Mouse (Mus musculus): ENCODE measurements around the gene Golim4. TPM values are rescaled to one million over a fixed set of nuclear protein-coding genes. Genes with fewer than 3 reads are reported as not detected.

Gene Golim4
- polyA plus RNA-seq, 1 experiment from 2014 or later = 30.3 TPM

- no peaks in the 10 kb centered on the region for H3K27me3 ChIP-seq (replicated peaks; ENCODE audit: control insufficient read depth, insufficient read depth, low read length)
- ATAC-seq = no peak
- no peak overlapping the region for H3K27ac ChIP-seq (ENCODE audit: low read depth, low read length)
- H3K4me1 ChIP-seq (replicated peaks; ENCODE audit: control insufficient read depth, insufficient read depth, low read length) = no peaks in the 10 kb centered on the region
- peak; percentile 50 for TF ChIP-seq CTCF (IDR thresholded peaks at IDR 0.05; ENCODE audit: low read depth)
- WGBS = 80% methylated on average over 11 of the region's 11 CpGs
- H3K9me3 ChIP-seq (ENCODE audit: control insufficient read depth) = no peaks in the 10 kb centered on the region
- H3K4me2 ChIP-seq (replicated peaks; ENCODE audit: low read depth) = no peak overlapping the region
- H3K9ac ChIP-seq (ENCODE audit: low read depth, low read length) = no peak overlapping the region
- H3K36me3 ChIP-seq (ENCODE audit: control insufficient read depth, insufficient read depth) = peaks cover 26% of the 10 kb centered on the region
- no peak overlapping the region for H3K4me3 ChIP-seq (ENCODE audit: low read depth, low read length)
These were observed 54.7 kb downstream of the Golim4 start for GRCm38 (mm10) chr3:75901903-75902598.

- no peaks in the 10 kb centered on the region for H3K4me1 ChIP-seq (replicated peaks; ENCODE audit: control insufficient read depth, insufficient read depth, low read length)
- no peak overlapping the region for H3K27ac ChIP-seq (ENCODE audit: low read depth, low read length)
- no peak overlapping the region for H3K9ac ChIP-seq (ENCODE audit: low read depth, low read length)
- TF ChIP-seq CTCF (IDR thresholded peaks at IDR 0.05; ENCODE audit: low read depth) = no peak
- no peaks in the 10 kb centered on the region for H3K9me3 ChIP-seq (ENCODE audit: control insufficient read depth)
- 93% methylated on average over 5 of the region's 5 CpGs for WGBS
- no peak overlapping the region for H3K4me2 ChIP-seq (replicated peaks; ENCODE audit: low read depth)
- ATAC-seq = no peak
- H3K36me3 ChIP-seq (ENCODE audit: control insufficient read depth, insufficient read depth) = peaks cover 57% of the 10 kb centered on the region
- H3K27me3 ChIP-seq (replicated peaks; ENCODE audit: control insufficient read depth, insufficient read depth, low read length) = no peaks in the 10 kb centered on the region
- H3K4me3 ChIP-seq (ENCODE audit: low read depth, low read length) = no peak overlapping the region
These were observed 61.7 kb downstream of the Golim4 start for GRCm38 (mm10) chr3:75895075-75895474.

GRCm38 (mm10) chr3:75891581-75891980 is 65.2 kb downstream of the Golim4 start:
- no peak overlapping the region for H3K9ac ChIP-seq (ENCODE audit: low read depth, low read length)
- no peaks in the 10 kb centered on the region for H3K4me1 ChIP-seq (replicated peaks; ENCODE audit: control insufficient read depth, insufficient read depth, low read length)
- H3K36me3 ChIP-seq (ENCODE audit: control insufficient read depth, insufficient read depth) = peaks cover 72% of the 10 kb centered on the region
- H3K27me3 ChIP-seq (replicated peaks; ENCODE audit: control insufficient read depth, insufficient read depth, low read length) = no peaks in the 10 kb centered on the region
- H3K27ac ChIP-seq (ENCODE audit: low read depth, low read length) = no peak overlapping the region
- no peak overlapping the region for H3K4me3 ChIP-seq (ENCODE audit: low read depth, low read length)
- no peak overlapping the region for H3K4me2 ChIP-seq (replicated peaks; ENCODE audit: low read depth)
- ATAC-seq = no peak
- no peaks in the 10 kb centered on the region for H3K9me3 ChIP-seq (ENCODE audit: control insufficient read depth)
- no peak for TF ChIP-seq CTCF (IDR thresholded peaks at IDR 0.05; ENCODE audit: low read depth)
- 95% methylated on average over 3 of the region's 3 CpGs for WGBS

- ATAC-seq = no peak
These were observed 67.4 kb downstream of the Golim4 start for GRCm38 (mm10) chr3:75889323-75889722.

GRCm38 (mm10) chr3:75881582-75881981 is 75.2 kb downstream of the Golim4 start:
- Histone ChIP-seq H3K27ac (ENCODE audit: low read depth, low read length) (no peak overlapping the region), H3K36me3 (ENCODE audit: control insufficient read depth, insufficient read depth) (peaks cover 36% of the 10 kb centered on the region), H3K9ac (ENCODE audit: low read depth, low read length) (no peak overlapping the region), H3K4me2 (replicated peaks; ENCODE audit: low read depth) (no peak overlapping the region), H3K27me3 (replicated peaks; ENCODE audit: control insufficient read depth, insufficient read depth, low read length) (no peaks in the 10 kb centered on the region), H3K4me3 (ENCODE audit: low read depth, low read length) (no peak overlapping the region), H3K4me1 (replicated peaks; ENCODE audit: control insufficient read depth, insufficient read depth, low read length) (no peaks in the 10 kb centered on the region), H3K9me3 (ENCODE audit: control insufficient read depth) (no peaks in the 10 kb centered on the region)
- no peak for TF ChIP-seq CTCF (IDR thresholded peaks at IDR 0.05; ENCODE audit: low read depth)
- ATAC-seq = no peak
- 82% methylated on average over 1 of the region's 1 CpGs for WGBS

More at GRCm38 (mm10) chr3:75889323-75889722, 67.4 kb downstream of the Golim4 start:
- no peak for TF ChIP-seq CTCF (IDR thresholded peaks at IDR 0.05; ENCODE audit: low read depth)
- Histone ChIP-seq H3K27ac (ENCODE audit: low read depth, low read length) (no peak overlapping the region), H3K4me2 (replicated peaks; ENCODE audit: low read depth) (no peak overlapping the region), H3K36me3 (ENCODE audit: control insufficient read depth, insufficient read depth) (peaks cover 78% of the 10 kb centered on the region), H3K27me3 (replicated peaks; ENCODE audit: control insufficient read depth, insufficient read depth, low read length) (no peaks in the 10 kb centered on the region), H3K4me1 (replicated peaks; ENCODE audit: control insufficient read depth, insufficient read depth, low read length) (no peaks in the 10 kb centered on the region), H3K4me3 (ENCODE audit: low read depth, low read length) (no peak overlapping the region), H3K9me3 (ENCODE audit: control insufficient read depth) (no peaks in the 10 kb centered on the region), H3K9ac (ENCODE audit: low read depth, low read length) (no peak overlapping the region)
- WGBS = 79% methylated on average over 1 of the region's 1 CpGs

GRCm38 (mm10) chr3:75879269-75879668 is 77.5 kb downstream of the Golim4 start:
- H3K4me1 ChIP-seq (replicated peaks; ENCODE audit: control insufficient read depth, insufficient read depth, low read length) = no peaks in the 10 kb centered on the region
- H3K27ac ChIP-seq (ENCODE audit: low read depth, low read length) = no peak overlapping the region
- no peak overlapping the region for H3K9ac ChIP-seq (ENCODE audit: low read depth, low read length)
- no peaks in the 10 kb centered on the region for H3K9me3 ChIP-seq (ENCODE audit: control insufficient read depth)
- H3K27me3 ChIP-seq (replicated peaks; ENCODE audit: control insufficient read depth, insufficient read depth, low read length) = no peaks in the 10 kb centered on the region
- no peak overlapping the region for H3K4me3 ChIP-seq (ENCODE audit: low read depth, low read length)
- no peak overlapping the region for H3K4me2 ChIP-seq (replicated peaks; ENCODE audit: low read depth)
- 92% methylated on average over 2 of the region's 2 CpGs for WGBS
- TF ChIP-seq CTCF (IDR thresholded peaks at IDR 0.05; ENCODE audit: low read depth) = peak; percentile 60
- ATAC-seq = no peak
- H3K36me3 ChIP-seq (ENCODE audit: control insufficient read depth, insufficient read depth) = peaks cover 25% of the 10 kb centered on the region

Data from intestine, postnatal 0 days (tissue).